Mouse (Mus musculus) liver, postnatal 0 days (tissue): ENCODE data around the gene Chd2.

Experiments used
- CTCF ChIP-seq: sonication (generic); IDR thresholded peaks from 2 replicates; pipeline ENCODE4 v1.5.1; 2016; ENCODE audit warnings: antibody characterized with exemption, low read depth
- EP300 ChIP-seq: IDR thresholded peaks from 2 replicates; pipeline ENCODE4 v1.6.1; 2016; ENCODE audit warnings: antibody characterized with exemption, low read depth, mild to moderate bottlenecking

DNA sequence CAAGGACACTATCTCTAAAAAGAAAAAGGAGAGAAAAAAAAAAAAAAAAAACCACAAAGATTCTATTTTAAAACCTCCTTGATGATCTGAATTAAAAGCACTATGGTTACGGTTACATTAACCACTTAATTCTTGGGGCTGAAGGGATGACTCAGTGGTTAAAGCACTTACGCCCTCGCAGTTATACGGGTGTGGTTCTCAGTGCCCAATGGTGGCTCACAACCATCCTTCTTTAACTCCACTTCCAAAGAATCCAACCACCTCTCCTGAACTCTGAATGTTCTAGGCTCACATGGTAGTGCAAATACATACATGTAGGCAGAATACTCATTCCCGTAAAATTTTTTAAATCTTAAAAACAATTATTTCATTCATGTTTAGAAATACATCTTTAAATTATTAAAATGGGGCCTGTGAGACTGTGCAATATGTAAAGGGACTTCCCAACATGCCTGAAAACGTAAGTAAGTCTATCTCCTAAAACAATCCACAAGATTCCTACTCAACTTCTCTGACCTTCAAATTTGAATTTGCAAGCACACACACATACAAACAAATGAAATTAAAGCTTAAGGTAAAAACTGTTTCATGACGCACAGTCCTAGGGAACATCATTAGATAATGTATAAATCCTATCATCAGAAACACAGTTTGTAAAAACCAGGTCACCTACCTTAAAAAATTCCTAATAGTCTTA is 10.6 kb upstream of the Chd2 start:
- TF ChIP-seq EP300 (no peak), CTCF (no peak)
